Mouse (Mus musculus): ENCODE data around the gene Cdkal1.

DNA sequence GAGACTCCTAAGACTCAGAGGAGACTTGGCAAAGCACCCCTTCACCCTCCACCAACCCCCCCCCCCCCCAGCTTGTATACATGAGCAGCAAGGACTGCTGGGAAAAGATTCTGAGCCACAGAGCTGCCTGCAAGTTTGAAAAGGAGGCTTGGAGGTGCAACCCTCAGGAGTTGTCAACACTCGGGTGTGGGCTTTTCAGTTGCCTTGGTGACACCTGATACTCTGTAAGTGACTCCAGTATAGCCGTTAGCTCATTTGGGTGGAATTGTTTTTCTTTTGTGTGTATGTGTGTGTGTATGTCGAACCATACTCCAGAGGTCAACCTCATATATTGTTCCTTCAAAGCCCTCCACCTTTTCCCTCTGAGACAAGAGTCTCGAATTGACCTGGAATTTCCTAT lies 669.9 kb downstream of the Cdkal1 start:
- TF ChIP-seq CTCF (IDR thresholded peaks at IDR 0.05; ENCODE audit: low read depth) (no peak), EP300 (IDR thresholded peaks at IDR 0.05; ENCODE audit: low read depth) (no peak)

Measured in liver, embryonic 14.5 days (tissue).